Mouse (Mus musculus): ENCODE measurements around the gene Colec11. TPM values are rescaled to one million over a fixed set of nuclear protein-coding genes. Genes with fewer than 3 reads are reported as not detected.

Colec11 gene
- polyA plus RNA-seq, 1 experiment from 2014 or later: 1.8 TPM

DNA sequence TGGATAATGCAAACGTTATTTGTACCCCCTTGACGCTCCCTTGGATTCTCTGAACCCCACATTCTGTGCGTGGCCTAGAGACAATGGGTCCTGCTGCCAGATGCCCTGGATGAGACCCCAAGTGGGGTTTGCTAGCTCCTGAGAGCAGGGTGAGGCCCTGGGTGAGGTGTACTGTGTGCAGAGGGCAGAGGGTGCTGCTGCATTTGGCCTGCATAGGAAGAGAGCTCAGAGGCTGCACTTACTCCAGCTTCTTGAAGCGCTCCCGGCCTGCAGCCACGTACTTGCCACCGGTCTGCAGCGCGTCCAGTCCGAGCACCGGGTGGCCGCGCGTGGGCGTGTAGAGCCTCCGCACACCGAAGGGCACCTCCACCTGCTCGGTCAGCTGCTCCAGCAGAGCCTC, 71.4 kb downstream of the Colec11 start:
- Histone ChIP-seq H3K36me3 (no peaks in the 10 kb centered on the region), H3K9me3 (no peaks in the 10 kb centered on the region), H3K27me3 (replicated peaks) (no peaks in the 10 kb centered on the region), H3K4me2 (replicated peaks) (peak overlapping the region; percentile 17), H3K9ac (no peak overlapping the region), H3K4me1 (replicated peaks) (0 out of 2 replicates have a peak, but pooled peaks cover 2% of the 10 kb centered on the region), H3K4me3 (replicated peaks) (no peak overlapping the region), H3K27ac (no peak overlapping the region)
- 59% methylated on average over 18 of the region's 18 CpGs for WGBS
- ATAC-seq: no peak

- Histone ChIP-seq H3K36me3 (no peaks in the 10 kb centered on the region), H3K27me3 (replicated peaks) (no peaks in the 10 kb centered on the region), H3K4me2 (replicated peaks) (no peak overlapping the region), H3K9ac (no peak overlapping the region), H3K9me3 (no peaks in the 10 kb centered on the region), H3K27ac (no peak overlapping the region), H3K4me3 (replicated peaks) (no peak overlapping the region), H3K4me1 (replicated peaks) (0 out of 2 replicates have a peak, but pooled peaks cover 2% of the 10 kb centered on the region)
- WGBS: 62% methylated on average over 4 of the region's 4 CpGs
- no peak for ATAC-seq
These were observed 74.3 kb downstream of the Colec11 start for GRCm38 (mm10) chr12:28548887-28549286.

Other genes with a start within 250 kb of the Colec11 start
- not detected in 2 replicates for gene Dcdc2c, start 71.0 kb downstream of the Colec11 start, polyA plus RNA-seq (2015; fragmentation: Nextera tagmentation; extraction: Ambion mirVana)
- not detected in 2 replicates for gene Allc, start 40.9 kb downstream of the Colec11 start, polyA plus RNA-seq (2015; fragmentation: Nextera tagmentation; extraction: Ambion mirVana)
- 676 and 798 TPM in 2 replicates for gene Rps7, start 12.6 kb upstream of the Colec11 start, polyA plus RNA-seq (2015; fragmentation: Nextera tagmentation; extraction: Ambion mirVana)
- gene Rnaseh1, start 26.2 kb upstream of the Colec11 start, polyA plus RNA-seq (2015; fragmentation: Nextera tagmentation; extraction: Ambion mirVana): 26.1 and 27.9 TPM in 2 replicates
- gene Adi1, start 51.9 kb upstream of the Colec11 start, polyA plus RNA-seq (2015; fragmentation: Nextera tagmentation; extraction: Ambion mirVana): 89.4 and 92.1 TPM in 2 replicates
- gene Trappc12, start 127.1 kb upstream of the Colec11 start, polyA plus RNA-seq (2015; fragmentation: Nextera tagmentation; extraction: Ambion mirVana): 34.6 and 34.9 TPM in 2 replicates
- gene Eipr1, start 128.4 kb upstream of the Colec11 start, polyA plus RNA-seq (2015; fragmentation: Nextera tagmentation; extraction: Ambion mirVana): 27.3 and 28.6 TPM in 2 replicates